Mouse (Mus musculus): ENCODE measurements around the gene D430041D05Rik. TPM values are rescaled to one million over a fixed set of nuclear protein-coding genes. Genes with fewer than 3 reads are reported as not detected.

The D430041D05Rik gene
- total RNA-seq, 2 experiments from 2014 or later: 94.4 to 99.5 TPM

GRCm38 (mm10) chr2:104367836-104368298 lies 42.9 kb downstream of the D430041D05Rik start:
- DNase-seq (ENCODE audit: extremely low spot score in 1 of 2, low spot score in 2 of 2): peak; percentile 36 to 73
- intact Hi-C loops (cut with DNase I): no loop called here

DNA sequence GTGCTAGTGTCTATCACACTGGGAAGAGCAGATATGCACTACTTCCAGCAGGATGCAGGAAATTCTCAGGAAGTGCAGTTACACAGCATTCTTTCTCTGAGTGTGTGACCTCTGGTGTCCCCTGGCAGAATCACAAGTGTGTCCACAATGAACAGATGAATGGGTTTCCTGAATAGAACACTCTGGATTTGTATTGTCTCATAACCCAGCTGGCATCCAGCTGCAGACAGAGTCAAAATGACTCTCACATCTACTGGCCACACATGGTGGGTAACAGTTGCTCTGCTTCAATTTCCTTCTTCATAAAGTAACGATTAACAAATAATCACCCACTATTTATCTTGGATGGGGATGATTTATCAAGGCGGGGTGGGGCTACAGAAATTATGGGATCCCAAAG lies 43.5 kb downstream of the D430041D05Rik start:
- intact Hi-C loops (cut with DNase I): no loop called here
- no peak for DNase-seq (ENCODE audit: extremely low spot score in 1 of 2, low spot score in 2 of 2)

GRCm38 (mm10) chr2:104359305-104359704 lies 51.5 kb downstream of the D430041D05Rik start:
- no peak for DNase-seq (ENCODE audit: extremely low spot score in 1 of 2, low spot score in 2 of 2)
- intact Hi-C loops (cut with DNase I): no loop called here

GRCm38 (mm10) chr2:104358881-104359280 lies 51.9 kb downstream of the D430041D05Rik start:
- intact Hi-C loops (cut with DNase I): no loop called here
- DNase-seq (ENCODE audit: extremely low spot score in 1 of 2, low spot score in 2 of 2): no peak

DNA sequence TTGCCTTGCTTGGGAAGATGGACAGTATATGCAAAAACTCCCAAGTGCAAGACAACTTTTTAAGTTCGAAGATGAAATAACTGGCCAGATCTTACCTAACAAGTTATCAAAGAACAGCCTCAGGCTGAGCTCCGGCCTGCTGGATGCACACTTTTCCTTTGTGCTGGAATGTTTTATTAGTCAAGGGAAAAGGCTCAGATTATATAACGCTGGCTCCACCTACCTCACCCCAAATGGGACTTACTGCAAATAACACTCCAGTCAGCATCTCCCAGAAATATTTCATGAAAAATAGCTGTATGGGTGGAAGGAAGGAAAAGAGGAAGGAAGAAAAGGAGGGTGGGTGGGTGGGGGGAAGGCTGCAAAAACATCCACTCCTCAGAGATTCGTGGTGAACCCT lies 54.3 kb downstream of the D430041D05Rik start:
- intact Hi-C loops (cut with DNase I): no loop called here
- no peak for DNase-seq (ENCODE audit: extremely low spot score in 1 of 2, low spot score in 2 of 2)

DNA sequence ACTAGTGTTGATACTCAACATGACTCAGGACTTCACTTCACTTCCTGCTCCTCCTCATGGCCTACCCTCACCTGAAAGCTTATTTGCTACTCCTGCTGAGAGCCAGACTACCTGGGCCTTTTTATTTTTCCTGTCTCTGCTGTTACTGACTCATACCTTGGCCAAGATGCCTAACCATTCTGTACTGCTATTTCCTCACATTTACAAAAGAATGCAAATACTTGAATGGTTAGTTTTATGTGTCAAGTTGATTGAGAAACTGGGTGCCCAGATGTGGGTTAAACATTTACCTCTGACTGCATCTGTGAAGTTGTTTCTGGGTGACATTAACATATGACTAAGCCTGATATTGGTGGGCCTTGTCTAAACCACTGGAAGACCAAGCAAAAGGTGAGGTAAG lies 56.7 kb downstream of the D430041D05Rik start:
- intact Hi-C loops (cut with DNase I): no loop called here
- DNase-seq (ENCODE audit: extremely low spot score in 1 of 2, low spot score in 2 of 2): no peak

DNA sequence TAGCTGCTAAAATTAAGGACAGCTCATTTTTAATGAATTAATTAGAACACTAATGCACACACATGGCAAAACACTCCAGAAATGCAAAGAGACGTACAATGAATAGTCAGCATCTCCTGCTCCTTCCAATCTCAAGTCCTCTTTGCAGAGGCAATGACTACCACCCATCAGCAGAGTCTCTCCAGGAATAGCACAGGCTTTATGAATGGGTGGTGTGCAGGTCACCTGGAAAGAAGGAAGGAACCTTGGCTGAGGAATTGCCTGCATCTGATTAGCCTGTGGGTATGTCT lies 58.7 kb downstream of the D430041D05Rik start:
- DNase-seq (ENCODE audit: extremely low spot score in 1 of 2, low spot score in 2 of 2): no peak
- intact Hi-C loops (cut with DNase I): no loop called here

DNA sequence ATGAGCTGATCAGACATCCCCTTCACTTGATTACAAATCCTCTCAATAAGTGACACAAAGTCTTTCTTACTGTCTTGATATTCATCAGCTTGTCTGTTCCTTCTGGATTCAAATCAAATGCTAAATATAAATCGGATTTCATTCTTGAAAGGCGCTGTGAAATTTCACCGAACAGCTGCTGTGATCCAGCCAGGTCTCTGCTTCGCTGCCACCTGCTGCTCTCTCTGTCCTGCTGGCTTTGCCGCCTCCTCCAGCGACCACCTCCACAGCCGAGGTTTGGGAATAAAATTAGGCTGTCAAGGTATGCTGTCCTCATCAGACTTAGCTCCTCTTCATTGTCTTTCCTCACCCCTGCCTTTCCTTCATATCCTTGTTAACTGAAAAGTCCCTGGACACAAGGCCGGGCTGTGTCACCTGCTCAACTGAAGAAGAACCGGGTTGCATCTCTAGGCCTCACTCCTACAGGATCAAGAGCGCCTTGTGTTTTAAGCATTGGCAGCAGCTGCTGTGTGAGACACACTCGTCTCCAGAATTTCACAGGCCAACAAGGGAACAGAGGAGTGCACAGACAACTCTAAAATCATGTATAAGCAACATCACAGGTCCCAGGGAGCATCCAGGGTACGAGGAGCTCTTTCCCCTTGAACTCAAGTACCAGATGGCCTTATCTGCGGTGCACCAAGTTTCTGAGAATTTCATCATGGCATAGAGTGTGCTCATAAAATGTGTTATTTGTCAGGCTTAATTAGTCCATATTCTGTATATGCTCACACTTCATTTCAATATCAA lies 59.2 kb downstream of the D430041D05Rik start:
- DNase-seq (ENCODE audit: extremely low spot score in 1 of 2, low spot score in 2 of 2): no peak
- intact Hi-C loops (cut with DNase I): no loop called here

GRCm38 (mm10) chr2:104337619-104338018 lies 73.2 kb downstream of the D430041D05Rik start:
- intact Hi-C loops (cut with DNase I): no loop called here
- DNase-seq (ENCODE audit: extremely low spot score in 1 of 2, low spot score in 2 of 2): no peak

DNA sequence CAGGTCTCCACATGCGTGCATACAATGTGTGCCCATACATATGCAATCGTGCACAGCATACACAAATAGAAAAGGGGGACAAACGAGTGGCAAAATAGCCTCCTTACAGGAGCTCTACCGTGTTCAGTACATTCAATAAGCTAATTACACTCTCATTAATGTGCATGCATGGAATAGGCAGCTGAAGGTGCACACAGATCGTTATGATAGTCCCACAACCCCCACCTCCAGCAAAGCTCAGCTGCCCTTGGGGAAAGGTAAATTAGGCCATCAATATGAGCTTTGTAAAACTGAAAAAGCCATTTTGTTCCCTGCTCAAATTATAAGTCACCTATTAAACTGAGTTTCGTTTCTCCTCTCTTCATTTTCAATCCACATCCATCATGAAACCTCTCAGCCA lies 75.0 kb downstream of the D430041D05Rik start:
- no peak for DNase-seq (ENCODE audit: extremely low spot score in 1 of 2, low spot score in 2 of 2)
- intact Hi-C loops (cut with DNase I): no loop called here

DNA sequence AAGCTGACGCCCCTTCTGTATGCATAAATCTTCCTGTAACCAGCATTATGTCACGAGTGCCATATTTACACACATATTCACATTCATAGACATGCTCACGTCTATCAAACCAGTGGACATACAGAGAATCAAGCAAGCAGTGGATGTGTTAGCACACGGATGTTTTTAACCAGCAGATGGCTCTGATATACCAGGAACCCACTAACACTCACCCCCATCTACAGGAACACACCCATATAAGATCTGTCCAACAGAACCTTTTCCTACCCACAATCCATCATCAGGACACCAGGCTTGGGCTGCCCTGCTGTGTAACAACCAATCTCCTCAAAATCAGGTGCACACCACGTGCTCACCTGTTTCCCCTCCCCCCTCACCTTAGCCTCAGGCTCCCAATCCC lies 76.9 kb downstream of the D430041D05Rik start:
- intact Hi-C loops (cut with DNase I): loop anchor here (5.0 kb wide), 1 partner anchor 88 kb away; no protein-coding TSS in a partner anchor
- no peak for DNase-seq (ENCODE audit: extremely low spot score in 1 of 2, low spot score in 2 of 2)

DNA sequence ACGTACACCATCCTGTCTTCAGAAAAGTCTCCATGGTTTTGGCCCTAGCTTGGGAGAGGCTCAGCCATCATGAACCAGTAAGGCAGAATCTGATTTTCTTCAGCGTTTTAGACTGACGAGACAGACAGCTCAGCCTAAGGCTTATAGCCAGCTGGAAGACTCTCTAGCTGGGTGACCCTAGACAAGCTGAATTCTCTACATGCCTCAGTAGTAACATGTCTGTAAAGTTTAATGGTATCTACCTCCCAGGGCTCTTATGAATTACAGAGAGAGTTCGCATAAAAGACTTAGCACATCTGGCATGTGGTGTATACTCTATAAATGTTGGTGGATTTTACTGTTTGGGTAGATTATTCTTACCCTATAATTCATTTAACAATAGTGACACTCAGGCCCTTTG lies 78.1 kb downstream of the D430041D05Rik start:
- DNase-seq (ENCODE audit: extremely low spot score in 1 of 2, low spot score in 2 of 2): no peak
- intact Hi-C loops (cut with DNase I): loop anchor here (5.0 kb wide), 1 partner anchor 90 kb away; no protein-coding TSS in a partner anchor

- DNase-seq (ENCODE audit: extremely low spot score in 1 of 2, low spot score in 2 of 2): no peak
- intact Hi-C loops (cut with DNase I): loop anchor here (5.0 kb wide), 1 partner anchor 91 kb away; no protein-coding TSS in a partner anchor
These were observed 79.6 kb downstream of the D430041D05Rik start for GRCm38 (mm10) chr2:104331261-104331660.

GRCm38 (mm10) chr2:104327116-104327794 lies 83.6 kb downstream of the D430041D05Rik start:
- intact Hi-C loops (cut with DNase I): no loop called here

DNA sequence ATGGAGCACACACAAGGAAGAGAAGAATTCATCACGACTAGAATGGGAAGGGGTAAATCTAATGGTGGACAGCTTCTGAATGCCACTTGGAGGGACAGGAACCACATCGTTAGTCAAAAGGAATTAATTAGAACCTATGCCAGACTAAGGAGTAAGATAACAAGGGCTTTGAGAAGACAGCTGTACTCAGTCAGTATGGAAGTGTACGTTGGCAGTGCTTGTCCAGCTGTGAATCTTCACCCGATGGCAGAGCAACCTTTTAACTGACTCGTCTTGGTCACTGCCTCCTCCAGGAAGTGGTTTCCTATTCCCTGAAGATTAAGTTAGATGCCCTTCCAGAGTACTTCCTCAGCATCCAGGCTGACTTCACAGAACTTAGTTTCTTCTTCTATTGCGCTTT lies 87.0 kb downstream of the D430041D05Rik start:
- DNase-seq (ENCODE audit: extremely low spot score in 1 of 2, low spot score in 2 of 2): no peak
- intact Hi-C loops (cut with DNase I): no loop called here

More at GRCm38 (mm10) chr2:104327116-104327794, 83.6 kb downstream of the D430041D05Rik start:
- no peak for DNase-seq (ENCODE audit: extremely low spot score in 1 of 2, low spot score in 2 of 2)

DNA sequence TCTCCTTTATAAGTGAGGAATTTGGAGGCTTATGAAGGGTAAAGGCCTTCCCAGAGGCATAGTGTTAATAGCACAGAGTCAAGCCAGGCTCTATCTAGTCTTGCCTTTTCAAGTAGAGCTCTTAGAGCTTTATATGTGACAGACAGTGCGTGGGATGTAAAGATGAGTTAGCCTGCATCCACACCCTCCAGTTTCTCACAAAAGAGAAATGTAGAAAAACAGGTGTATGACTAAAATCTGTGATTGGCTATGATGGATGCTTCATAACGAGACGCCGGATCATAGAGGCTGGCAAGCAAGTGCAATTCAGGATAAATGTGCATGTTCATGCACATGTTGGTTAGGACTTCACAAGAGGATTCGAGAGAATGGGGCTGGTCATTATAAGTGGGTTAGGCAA lies 87.5 kb downstream of the D430041D05Rik start:
- DNase-seq (ENCODE audit: extremely low spot score in 1 of 2, low spot score in 2 of 2): no peak
- intact Hi-C loops (cut with DNase I): no loop called here

GRCm38 (mm10) chr2:104320061-104320624 lies 90.7 kb downstream of the D430041D05Rik start:
- no peak for DNase-seq (ENCODE audit: extremely low spot score in 1 of 2, low spot score in 2 of 2)
- intact Hi-C loops (cut with DNase I): no loop called here

DNA sequence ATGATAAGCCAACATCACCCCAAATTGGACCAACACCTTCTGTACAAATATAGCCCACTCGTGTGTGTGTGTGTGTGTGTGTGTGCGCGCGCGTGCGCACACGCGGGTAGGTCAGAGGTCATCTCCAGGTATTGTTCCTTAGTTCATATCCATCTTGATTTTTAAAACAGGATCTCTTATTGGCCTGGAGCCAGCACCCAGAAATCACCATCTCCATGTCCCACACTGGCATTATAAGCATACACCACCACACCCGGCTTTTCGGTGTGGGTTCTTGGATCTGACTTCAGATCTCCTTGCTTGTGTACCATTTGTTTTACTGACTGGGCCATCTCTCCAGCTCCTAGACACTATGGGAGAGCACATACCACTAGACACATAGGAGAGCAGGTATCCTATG lies 91.4 kb downstream of the D430041D05Rik start:
- no peak for DNase-seq (ENCODE audit: extremely low spot score in 1 of 2, low spot score in 2 of 2)
- intact Hi-C loops (cut with DNase I): no loop called here

- DNase-seq (ENCODE audit: extremely low spot score in 1 of 2, low spot score in 2 of 2): peak; percentile 46 to 59
- intact Hi-C loops (cut with DNase I): no loop called here
These were observed 91.9 kb downstream of the D430041D05Rik start for GRCm38 (mm10) chr2:104318881-104319280.

- DNase-seq (ENCODE audit: extremely low spot score in 1 of 2, low spot score in 2 of 2): no peak
- intact Hi-C loops (cut with DNase I): no loop called here
These were observed 92.6 kb downstream of the D430041D05Rik start for GRCm38 (mm10) chr2:104318259-104318658.

Data from left cerebral cortex, postnatal 10 days (tissue).